Mouse (Mus musculus) stomach, postnatal 0 days (tissue): Measurements from ENCODE around the gene Rpl5. TPM values are rescaled to one million over a fixed set of nuclear protein-coding genes. Genes with fewer than 3 reads are reported as not detected.

Experiments used
- ATAC-seq: fragments of 200-750 bp; cut with Nextera tagmentation; 2 replicates; pipeline ENCODE4 v1.8.0; 2017; ENCODE audit not compliant: low FRiP score, low TSS enrichment
- DNase-seq: peaks from one replicate; pipeline ENCODE4 v3.0.0-alpha.2; 2016; ENCODE audit warnings: low spot score
- H3K27ac ChIP-seq: fragments of 300-500 bp; sonication (generic); replicated peaks from 2 replicates; pipeline ENCODE4 v1.5.1; 2014; ENCODE audit warnings: mild to moderate bottlenecking, control low read depth
- H3K27me3 ChIP-seq: fragments of 300-500 bp; sonication (generic); 2 replicates; pipeline ENCODE4 v1.6.1; 2014; ENCODE audit warnings: low read length; ENCODE audit not compliant: control insufficient read depth, insufficient read depth
- H3K36me3 ChIP-seq: fragments of 300-500 bp; sonication (generic); 2 replicates; pipeline ENCODE4 v1.6.1; 2014; ENCODE audit warnings: low read length, mixed read lengths; ENCODE audit not compliant: control insufficient read depth, insufficient read depth
- H3K4me1 ChIP-seq: fragments of 300-500 bp; sonication (generic); replicated peaks from 2 replicates; pipeline ENCODE4 v1.6.1; 2014; ENCODE audit warnings: antibody characterized with exemption; ENCODE audit not compliant: control insufficient read depth, insufficient read depth
- H3K4me2 ChIP-seq: fragments of 300-500 bp; sonication (generic); replicated peaks from 2 replicates; pipeline ENCODE4 v1.6.1; 2014; ENCODE audit warnings: low read depth, mild to moderate bottlenecking, control low read depth, moderate library complexity
- H3K4me3 ChIP-seq: fragments of 300-500 bp; sonication (generic); 2 replicates; pipeline ENCODE4 v1.5.1; 2014; ENCODE audit warnings: low read depth, low read length, control low read depth
- H3K9ac ChIP-seq: fragments of 300-500 bp; sonication (generic); 2 replicates; pipeline ENCODE4 v1.6.1; 2014; ENCODE audit warnings: mild to moderate bottlenecking, low read length, control low read depth, mixed read lengths
- H3K9me3 ChIP-seq: fragments of 300-500 bp; sonication (generic); 2 replicates; pipeline ENCODE4 v1.6.1; 2016; ENCODE audit warnings: low read length; ENCODE audit not compliant: control insufficient read depth
- CTCF ChIP-seq: IDR thresholded peaks from 2 replicates; pipeline ENCODE4 v1.5.1; 2016; ENCODE audit warnings: antibody characterized with exemption, low read depth, mild to moderate bottlenecking, moderate library complexity
- EP300 ChIP-seq: optimal IDR thresholded peaks from 2 replicates; pipeline ENCODE3; 2016; ENCODE audit warnings: antibody characterized with exemption
- WGBS: fragments of 180-500 bp; shearing (Covaris S2); extraction: QIAGEN DNeasy Blood & Tissue Kit; methylation state at CpG from one replicate; pipeline ENCODE4 v1.1.7; 2014; 5-methylcytosine and 5-hydroxymethylcytosine counted together
- polyA plus RNA-seq: library from polyadenylated mRNA; unstranded; fragments of >200 nt; fragmentation: Nextera tagmentation; extraction: Ambion mirVana; gene quantifications from 2 replicates; pipeline ENCODE4 v1.2.1, GENCODE M21; 2015

Gene Rpl5
- polyA plus RNA-seq, 1 experiment from 2014 or later: 35.7 TPM

DNA sequence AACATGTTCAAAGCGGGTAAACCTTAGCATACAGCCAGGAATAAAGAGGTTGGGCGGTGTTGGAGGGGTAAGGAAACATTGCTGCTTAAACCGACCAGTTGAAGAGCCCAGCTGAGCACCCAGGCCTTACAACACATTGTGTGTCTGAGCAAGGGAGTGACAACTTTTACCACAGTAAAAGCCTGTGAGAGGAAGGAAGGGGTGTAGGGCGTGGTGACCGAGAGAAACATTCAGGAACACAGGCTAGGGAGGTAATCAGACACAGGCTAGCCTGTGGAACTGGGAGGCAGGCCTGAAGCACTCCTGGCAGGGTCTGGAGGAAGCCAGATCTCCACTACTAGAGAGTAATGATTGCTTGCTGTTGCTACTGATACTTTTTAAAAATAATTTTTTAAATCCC is 50.3 kb downstream of the Rpl5 start:
- no peak for DNase-seq
- no peaks in the 10 kb centered on the region for H3K9me3 ChIP-seq
- no peaks in the 10 kb centered on the region for H3K27me3 ChIP-seq
- 61% methylated on average over 5 of the region's 5 CpGs for WGBS
- H3K36me3 ChIP-seq: no peaks in the 10 kb centered on the region
- H3K4me3 ChIP-seq: no peak overlapping the region
- no peak overlapping the region for H3K27ac ChIP-seq
- no peaks in the 10 kb centered on the region for H3K4me1 ChIP-seq
- TF ChIP-seq CTCF: no peak
- no peak for TF ChIP-seq EP300
- no peak overlapping the region for H3K4me2 ChIP-seq
- H3K9ac ChIP-seq: no peak overlapping the region
- peak; percentile 15; the same call in 1 of the 2 replicates for ATAC-seq

Other genes starting within 250 kb of the Rpl5 start
- 0.10 TPM in 1 of 2 replicates, not detected in the other for gene Gfi1, start 174.5 kb upstream of the Rpl5 start, polyA plus RNA-seq
- not detected in 2 replicates for gene Ube2d2b, start 70.4 kb upstream of the Rpl5 start, polyA plus RNA-seq
- 39.5 and 39.7 TPM in 2 replicates for gene Evi5, start 25.4 kb upstream of the Rpl5 start, polyA plus RNA-seq
- gene Fam69a, start 86.6 kb downstream of the Rpl5 start, polyA plus RNA-seq: 15.5 and 16.3 TPM in 2 replicates
- gene Mtf2, start 165.2 kb downstream of the Rpl5 start, polyA plus RNA-seq: 27.8 and 30.7 TPM in 2 replicates
- gene Tmed5, start 232.1 kb downstream of the Rpl5 start, polyA plus RNA-seq: 51.6 and 58.5 TPM in 2 replicates
- 2.5 and 2.7 TPM in 2 replicates for gene Ccdc18, start 232.4 kb downstream of the Rpl5 start, polyA plus RNA-seq